In the genomic region with DNA sequence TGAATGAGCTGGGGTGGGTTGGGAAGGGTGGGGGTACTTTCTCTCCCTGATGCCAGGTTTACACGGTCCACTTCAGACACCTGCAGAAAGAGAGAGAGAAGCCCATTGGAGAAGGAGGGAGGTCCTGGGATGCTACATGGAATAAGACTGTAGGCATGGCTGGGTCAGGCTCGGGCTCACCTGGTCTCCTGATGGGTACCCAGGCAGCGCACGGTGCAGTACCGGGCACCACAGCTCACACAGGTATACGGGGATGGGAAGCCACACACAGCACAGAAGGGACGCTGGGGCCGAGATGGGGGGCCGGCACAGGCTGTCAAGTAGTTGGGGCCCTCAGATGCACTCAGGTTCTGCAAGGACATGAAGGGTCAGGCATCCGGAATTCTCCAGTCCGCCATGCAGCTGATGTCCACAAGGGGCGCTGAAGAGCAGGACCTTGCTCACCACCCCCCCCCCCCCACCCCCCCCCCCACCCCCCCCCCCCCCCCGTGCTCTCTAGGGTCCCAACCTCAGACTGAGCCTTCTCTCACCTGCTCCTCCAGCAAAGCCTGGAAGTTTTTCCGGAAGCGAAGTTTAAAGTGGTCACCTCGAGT, we compare ENCODE assay signal across 10 mouse cellular contexts. TPM values are rescaled to one million over a fixed set of nuclear protein-coding genes. Genes with fewer than 3 reads are reported as not detected.
DNase-seq lines count a peak whose midpoint lies in the region; ATAC-seq and TF ChIP-seq lines count a peak whose summit lies in the region.
"Had no signal": no experiment of that assay in that cellular context is flagged by ENCODE, and none has a peak within 500 bp of the region (broad histone marks: within the 10 kb centered on the region; RNA-seq: fewer than 3 reads in every experiment).

No protein-coding gene starts in this region.

- no peaks in the 10 kb centered on the region for H3K9me3 ChIP-seq in intestine, embryonic 14.5 days (ENCODE audit: control insufficient read depth, low read length)
- no peaks in the 10 kb centered on the region for H3K9me3 ChIP-seq in intestine, embryonic 15.5 days
- H3K9me3 ChIP-seq in midbrain, postnatal 0 days (ENCODE audit: low read length), result no peaks in the 10 kb centered on the region
- H3K9me3 ChIP-seq: embryonic facial prominence, embryonic 12.5 days; limb, embryonic 12.5 days had no signal

- DNase-seq in intestine, embryonic 14.5 days (ENCODE audit: low spot score), result peak; percentile 68
- DNase-seq in 3T3-L1 (ENCODE audit: low read depth, low spot score), result peak; percentile 63
- peak; percentile 32 to 41 for DNase-seq in CD8-positive naive resting alpha-beta T cell, adult 2 months (ENCODE audit: low read depth in 2 of 2, low spot score in 2 of 2)
- DNase-seq in cerebellum, postnatal 36 days, result peak; percentile 59 to 69
- DNase-seq in midbrain, postnatal 0 days (ENCODE audit: low spot score), result peak; percentile 42
- DNase-seq in frontal cortex, postnatal 25 days (ENCODE audit: low spot score in 2 of 2), result no peak

- peak; percentile 66 for TF ChIP-seq CTCF in midbrain, postnatal 0 days (IDR thresholded peaks at IDR 0.05)

- no peak overlapping the region for H3K27ac ChIP-seq in intestine, embryonic 14.5 days (ENCODE audit: low read depth)
- H3K27ac ChIP-seq in intestine, embryonic 15.5 days, result no peak overlapping the region
- no peak overlapping the region for H3K27ac ChIP-seq in midbrain, postnatal 0 days (ENCODE audit: low read depth, low read length)
- H3K27ac ChIP-seq: embryonic facial prominence, embryonic 12.5 days; limb, embryonic 12.5 days had no signal

- H3K4me3 ChIP-seq in intestine, embryonic 14.5 days (ENCODE audit: low read depth, low read length), result no peak overlapping the region
- H3K4me3 ChIP-seq in intestine, embryonic 15.5 days (replicated peaks), result no peak overlapping the region
- H3K4me3 ChIP-seq in midbrain, postnatal 0 days (ENCODE audit: low read depth, low read length), result no peak overlapping the region
- H3K4me3 ChIP-seq: embryonic facial prominence, embryonic 12.5 days; limb, embryonic 12.5 days had no signal

- H3K4me2 ChIP-seq in intestine, embryonic 14.5 days (ENCODE audit: low read length), result no peak overlapping the region
- no peak overlapping the region for H3K4me2 ChIP-seq in intestine, embryonic 15.5 days (replicated peaks)
- H3K4me2 ChIP-seq in midbrain, postnatal 0 days (ENCODE audit: low read depth, low read length, poor library complexity, severe bottlenecking), result no peak overlapping the region
- H3K4me2 ChIP-seq: embryonic facial prominence, embryonic 12.5 days; limb, embryonic 12.5 days had no signal

- peaks cover 21% of the 10 kb centered on the region for H3K36me3 ChIP-seq in intestine, embryonic 14.5 days (ENCODE audit: control insufficient read depth, insufficient read depth, low read length)
- H3K36me3 ChIP-seq in intestine, embryonic 15.5 days, result peaks cover 13% of the 10 kb centered on the region
- peaks cover 17% of the 10 kb centered on the region for H3K36me3 ChIP-seq in midbrain, postnatal 0 days (ENCODE audit: insufficient read depth, low read length)

- no peak overlapping the region for H3K9ac ChIP-seq in intestine, embryonic 14.5 days (ENCODE audit: low read length)
- no peak overlapping the region for H3K9ac ChIP-seq in intestine, embryonic 15.5 days
- H3K9ac ChIP-seq in midbrain, postnatal 0 days (replicated peaks; ENCODE audit: low read length, poor library complexity, severe bottlenecking), result no peak overlapping the region
- H3K9ac ChIP-seq: embryonic facial prominence, embryonic 12.5 days; limb, embryonic 12.5 days had no signal

- peaks cover 5% of the 10 kb centered on the region for H3K4me1 ChIP-seq in intestine, embryonic 14.5 days (replicated peaks; ENCODE audit: control insufficient read depth, insufficient read depth, low read length)
- H3K4me1 ChIP-seq in intestine, embryonic 15.5 days (replicated peaks), result peaks cover 5% of the 10 kb centered on the region; the same call in 1 of the 2 replicates
- H3K4me1 ChIP-seq in midbrain, postnatal 0 days (ENCODE audit: insufficient read depth, low read length), result peaks cover 4% of the 10 kb centered on the region; the same call in 1 of the 2 replicates

- ATAC-seq in intestine, embryonic 14.5 days (replicated peaks; ENCODE audit: low FRiP score, low TSS enrichment, low read depth), result no peak
- ATAC-seq in intestine, embryonic 15.5 days, result no peak
- ATAC-seq in midbrain, postnatal 0 days (ENCODE audit: low FRiP score), result no peak
- no peak for ATAC-seq in erythroblast, adult 5-6 weeks (replicated peaks; ENCODE audit: low FRiP score, poor library complexity, severe bottlenecking)

- no peaks in the 10 kb centered on the region for H3K27me3 ChIP-seq in intestine, embryonic 14.5 days (replicated peaks; ENCODE audit: control insufficient read depth, insufficient read depth, low read length)
- no peaks in the 10 kb centered on the region for H3K27me3 ChIP-seq in intestine, embryonic 15.5 days (replicated peaks)
- H3K27me3 ChIP-seq in midbrain, postnatal 0 days (ENCODE audit: insufficient read depth, low read length), result no peaks in the 10 kb centered on the region
- H3K27me3 ChIP-seq: embryonic facial prominence, embryonic 12.5 days; limb, embryonic 12.5 days had no signal

- 55% methylated on average over 14 of the region's 16 CpGs for WGBS in intestine, embryonic 14.5 days
- 47% methylated on average over 16 of the region's 16 CpGs for WGBS in intestine, embryonic 15.5 days
- 51% methylated on average over 15 of the region's 16 CpGs for WGBS in midbrain, postnatal 0 days

RNA-seq across cellular contexts. Expression of a gene that starts 4.4 kb away (rescaled TPM):
- 42.0 and 44.1 TPM in 2 replicates for polyA plus RNA-seq in intestine, embryonic 14.5 days (2014; fragmentation: Nextera tagmentation; extraction: Ambion mirVana)
- polyA plus RNA-seq in intestine, embryonic 15.5 days (2015; fragmentation: Nextera tagmentation; extraction: Ambion mirVana), result 41.1 and 42.8 TPM in 2 replicates
- 44.5 and 68.1 TPM in 2 replicates for total RNA-seq in midbrain, postnatal 0 days (2014; rRNA removed)
- polyA plus RNA-seq in midbrain, postnatal 0 days (2015; fragmentation: Nextera tagmentation; extraction: Ambion mirVana), result 26.7 and 29.3 TPM in 2 replicates
- 19.2 and 23.0 TPM in 2 replicates for total RNA-seq in erythroblast, adult 5-6 weeks (2015; ENCODE audit: low replicate concordance)
- total RNA-seq in erythroblast, adult 5-6 weeks (2017; ENCODE audit: low replicate concordance), result 20.6 and 36.1 TPM in 2 replicates

RNA-seq across cellular contexts. Expression of a gene that starts 5.4 kb away (rescaled TPM):
- 102 and 104 TPM in 2 replicates for polyA plus RNA-seq in intestine, embryonic 14.5 days (2014; fragmentation: Nextera tagmentation; extraction: Ambion mirVana)
- 99.9 and 111 TPM in 2 replicates for polyA plus RNA-seq in intestine, embryonic 15.5 days (2015; fragmentation: Nextera tagmentation; extraction: Ambion mirVana)
- total RNA-seq in midbrain, postnatal 0 days (2014; rRNA removed), result 85.4 and 100 TPM in 2 replicates
- 153 and 176 TPM in 2 replicates for polyA plus RNA-seq in midbrain, postnatal 0 days (2015; fragmentation: Nextera tagmentation; extraction: Ambion mirVana)
- 24.4 and 32.2 TPM in 2 replicates for total RNA-seq in erythroblast, adult 5-6 weeks (2015; ENCODE audit: low replicate concordance)
- 15.8 and 17.7 TPM in 2 replicates for total RNA-seq in erythroblast, adult 5-6 weeks (2017; ENCODE audit: low replicate concordance)

RNA-seq across cellular contexts. Expression of a gene that starts 16.0 kb away (rescaled TPM):
- polyA plus RNA-seq in intestine, embryonic 14.5 days (2014; fragmentation: Nextera tagmentation; extraction: Ambion mirVana), result 12.7 and 18.4 TPM in 2 replicates
- 18.4 and 24.9 TPM in 2 replicates for polyA plus RNA-seq in intestine, embryonic 15.5 days (2015; fragmentation: Nextera tagmentation; extraction: Ambion mirVana)
- 0.38 and 0.52 TPM in 2 replicates for total RNA-seq in midbrain, postnatal 0 days (2014; rRNA removed)
- polyA plus RNA-seq in midbrain, postnatal 0 days (2015; fragmentation: Nextera tagmentation; extraction: Ambion mirVana), result 0.07 and 0.32 TPM in 2 replicates
- total RNA-seq in erythroblast, adult 5-6 weeks (2015; ENCODE audit: low replicate concordance), result 5.8 and 14.0 TPM in 2 replicates
- total RNA-seq in erythroblast, adult 5-6 weeks (2017; ENCODE audit: low replicate concordance), result 11.0 and 19.1 TPM in 2 replicates

RNA-seq across cellular contexts. Expression of a gene that starts 29.4 kb away (rescaled TPM):
- 309 and 315 TPM in 2 replicates for polyA plus RNA-seq in intestine, embryonic 14.5 days (2014; fragmentation: Nextera tagmentation; extraction: Ambion mirVana)
- 258 and 259 TPM in 2 replicates for polyA plus RNA-seq in intestine, embryonic 15.5 days (2015; fragmentation: Nextera tagmentation; extraction: Ambion mirVana)
- 217 and 246 TPM in 2 replicates for total RNA-seq in midbrain, postnatal 0 days (2014; rRNA removed)
- polyA plus RNA-seq in midbrain, postnatal 0 days (2015; fragmentation: Nextera tagmentation; extraction: Ambion mirVana), result 391 and 425 TPM in 2 replicates
- 160 and 175 TPM in 2 replicates for total RNA-seq in erythroblast, adult 5-6 weeks (2015; ENCODE audit: low replicate concordance)
- total RNA-seq in erythroblast, adult 5-6 weeks (2017; ENCODE audit: low replicate concordance), result 65.3 and 70.5 TPM in 2 replicates

RNA-seq across cellular contexts. Expression of a gene that starts 43.8 kb away (rescaled TPM):
- 0.36 and 0.53 TPM in 2 replicates for polyA plus RNA-seq in intestine, embryonic 14.5 days (2014; fragmentation: Nextera tagmentation; extraction: Ambion mirVana)
- 0.66 and 0.85 TPM in 2 replicates for polyA plus RNA-seq in intestine, embryonic 15.5 days (2015; fragmentation: Nextera tagmentation; extraction: Ambion mirVana)
- 103 and 154 TPM in 2 replicates for total RNA-seq in midbrain, postnatal 0 days (2014; rRNA removed)
- polyA plus RNA-seq in midbrain, postnatal 0 days (2015; fragmentation: Nextera tagmentation; extraction: Ambion mirVana), result 46.8 and 49.1 TPM in 2 replicates
- total RNA-seq in erythroblast, adult 5-6 weeks (2015; ENCODE audit: low replicate concordance), result not detected in 2 replicates
- not detected in 2 replicates for total RNA-seq in erythroblast, adult 5-6 weeks (2017; ENCODE audit: low replicate concordance)

Comparison
In these comparisons a context has a peak if more than half of its experiments do, and no peak if none do; other contexts are left out.
1. DNase-seq: peak in intestine, embryonic 14.5 days (single experiment), 3T3-L1 (single experiment), CD8-positive naive resting alpha-beta T cell, adult 2 months (2 of 2), cerebellum, postnatal 36 days (2 of 2) and midbrain, postnatal 0 days (single experiment); none in frontal cortex, postnatal 25 days (0 of 2).
2. RNA of a gene that starts 16.0 kb away (polyA plus RNA-seq): 18.4 to 24.9 TPM in intestine, embryonic 15.5 days and 12.7 to 18.4 TPM in intestine, embryonic 14.5 days; 0.07 to 0.32 TPM in midbrain, postnatal 0 days; every median in the first group is over 10 times any median in the second.